Mouse (Mus musculus) embryonic facial prominence, embryonic 14.5 days (tissue): ENCODE data around the gene Ltf. TPM values are rescaled to one million over a fixed set of nuclear protein-coding genes. Genes with fewer than 3 reads are reported as not detected.

ENCODE experiments used
- ATAC-seq: fragments of 200-750 bp; cut with Nextera tagmentation; 2 replicates; pipeline ENCODE4 v1.8.0; 2017; ENCODE audit warnings: low read depth, moderate number of reproducible peaks, moderate TSS enrichment
- DNase-seq: peaks from one replicate; pipeline ENCODE4 v3.0.0-alpha.2; 2015; ENCODE audit warnings: low spot score
- H3K27ac ChIP-seq: fragments of 300-500 bp; sonication (generic); replicated peaks from 2 replicates; pipeline ENCODE4 v1.5.1; 2014; ENCODE audit warnings: low read depth, mild to moderate bottlenecking, low read length, moderate library complexity
- H3K27me3 ChIP-seq: fragments of 300-500 bp; sonication (generic); replicated peaks from 2 replicates; pipeline ENCODE4 v1.6.1; 2014; ENCODE audit warnings: low read length; ENCODE audit not compliant: control insufficient read depth, insufficient read depth
- H3K36me3 ChIP-seq: fragments of 300-500 bp; sonication (generic); 2 replicates; pipeline ENCODE4 v1.6.1; 2014; ENCODE audit warnings: low read length, mixed read lengths; ENCODE audit not compliant: control insufficient read depth, insufficient read depth
- H3K4me1 ChIP-seq: fragments of 300-500 bp; sonication (generic); 2 replicates; pipeline ENCODE4 v1.6.1; 2014; ENCODE audit warnings: antibody characterized with exemption, low read length; ENCODE audit not compliant: control insufficient read depth, insufficient read depth
- H3K4me2 ChIP-seq: fragments of 300-500 bp; sonication (generic); 2 replicates; pipeline ENCODE4 v1.6.1; 2014; ENCODE audit warnings: low read depth, mild to moderate bottlenecking, low read length, moderate library complexity, mixed read lengths
- H3K4me3 ChIP-seq: fragments of 300-500 bp; sonication (generic); 2 replicates; pipeline ENCODE4 v1.5.1; 2014; ENCODE audit warnings: low read depth, mild to moderate bottlenecking, low read length
- H3K9ac ChIP-seq: fragments of 300-500 bp; sonication (generic); 2 replicates; pipeline ENCODE4 v1.6.1; 2014; ENCODE audit warnings: low read depth, mild to moderate bottlenecking, low read length, moderate library complexity, mixed read lengths
- H3K9me3 ChIP-seq: fragments of 300-500 bp; sonication (generic); 2 replicates; pipeline ENCODE4 v1.6.1; 2016; ENCODE audit warnings: low read length; ENCODE audit not compliant: control insufficient read depth
- WGBS: fragments of 180-500 bp; shearing (Covaris S2); extraction: QIAGEN DNeasy Blood & Tissue Kit; methylation state at CpG from one replicate; pipeline ENCODE4 v1.1.7; 2014; 5-methylcytosine and 5-hydroxymethylcytosine counted together
- polyA plus RNA-seq: library from polyadenylated mRNA; unstranded; fragments of >200 nt; fragmentation: Nextera tagmentation; extraction: Ambion mirVana; gene quantifications from 2 replicates; pipeline ENCODE4 v1.2.1, GENCODE M21; 2014

The Ltf gene
- polyA plus RNA-seq, 1 experiment from 2014 or later = 4.2 TPM

GRCm38 (mm10) chr9:110989543-110989942 is 29.5 kb upstream of the Ltf start:
- DNase-seq (no peak), ATAC-seq (no peak)
- no peak overlapping the region for H3K27ac ChIP-seq
- no peak overlapping the region for H3K4me3 ChIP-seq
- no peak overlapping the region for H3K9ac ChIP-seq
- H3K36me3 ChIP-seq = no peaks in the 10 kb centered on the region
- no peaks in the 10 kb centered on the region for H3K4me1 ChIP-seq
- H3K9me3 ChIP-seq = no peaks in the 10 kb centered on the region
- H3K27me3 ChIP-seq = no peaks in the 10 kb centered on the region
- H3K4me2 ChIP-seq = no peak overlapping the region
- 91% methylated on average over 2 of the region's 2 CpGs for WGBS

GRCm38 (mm10) chr9:110990204-110990603 is 28.9 kb upstream of the Ltf start, which contains the start of gene Rtp3:
TSS of gene Rtp3 (minus strand) at chr9:110990583.
- 67% methylated on average over 5 of the region's 6 CpGs for WGBS
- DNase-seq = no peak

GRCm38 (mm10) chr9:110993281-110993709 is 25.8 kb upstream of the Ltf start:
- DNase-seq = no peak
- H3K9me3 ChIP-seq = no peaks in the 10 kb centered on the region

More at GRCm38 (mm10) chr9:110990204-110990603, 28.9 kb upstream of the Ltf start, which contains the start of gene Rtp3:
- Histone ChIP-seq H3K4me3 (no peak within 1 kb of the TSS), H3K4me2 (no peak within 1 kb of the TSS), H3K4me1 (no peaks in the 10 kb centered on the region), H3K9ac (no peak within 1 kb of the TSS), H3K27me3 (no peaks in the 10 kb centered on the region), H3K27ac (no peak within 1 kb of the TSS), H3K36me3 (no peaks in the 10 kb centered on the region), H3K9me3 (no peaks in the 10 kb centered on the region)
- no peak for ATAC-seq

GRCm38 (mm10) chr9:110994716-110995172 is 24.3 kb upstream of the Ltf start:
- H3K36me3 ChIP-seq = no peaks in the 10 kb centered on the region
- H3K4me2 ChIP-seq = peak overlapping the region; percentile 51
- no peak overlapping the region for H3K27ac ChIP-seq
- H3K9me3 ChIP-seq = no peaks in the 10 kb centered on the region
- DNase-seq (peak; percentile 93), ATAC-seq (peak; percentile 84)
- H3K4me3 ChIP-seq = peak overlapping the region; percentile 41
- 10% methylated on average over 13 of the region's 13 CpGs for WGBS
- 0 out of 2 replicates have a peak overlapping the region, but pooled peaks have one; percentile 34 for H3K9ac ChIP-seq
- H3K27me3 ChIP-seq = no peaks in the 10 kb centered on the region
- no peaks in the 10 kb centered on the region for H3K4me1 ChIP-seq

More at GRCm38 (mm10) chr9:110993281-110993709, 25.8 kb upstream of the Ltf start:
- no peak overlapping the region for H3K4me3 ChIP-seq
- no peak overlapping the region for H3K9ac ChIP-seq
- no peak for ATAC-seq
- 41% methylated on average over 3 of the region's 3 CpGs for WGBS
- no peak overlapping the region for H3K4me2 ChIP-seq
- no peaks in the 10 kb centered on the region for H3K4me1 ChIP-seq
- no peaks in the 10 kb centered on the region for H3K36me3 ChIP-seq
- H3K27me3 ChIP-seq = no peaks in the 10 kb centered on the region
- no peak overlapping the region for H3K27ac ChIP-seq

- H3K4me1 ChIP-seq = no peaks in the 10 kb centered on the region
- no peaks in the 10 kb centered on the region for H3K36me3 ChIP-seq
- H3K9ac ChIP-seq = no peak overlapping the region
- no peaks in the 10 kb centered on the region for H3K27me3 ChIP-seq
- no peaks in the 10 kb centered on the region for H3K9me3 ChIP-seq
- H3K27ac ChIP-seq = no peak overlapping the region
- no peak overlapping the region for H3K4me3 ChIP-seq
- no peak overlapping the region for H3K4me2 ChIP-seq
- ATAC-seq (peak; percentile 70), DNase-seq (peak; percentile 85)
- 3% methylated on average over 5 of the region's 5 CpGs for whole genome bisulfite sequencing
Measured at GRCm38 (mm10) chr9:110997245-110997644, 21.8 kb upstream of the Ltf start.

- ATAC-seq (no peak), DNase-seq (no peak)
- H3K36me3 ChIP-seq = no peaks in the 10 kb centered on the region
- no peak overlapping the region for H3K9ac ChIP-seq
- no peaks in the 10 kb centered on the region for H3K9me3 ChIP-seq
- WGBS = 78% methylated on average over 2 of the region's 2 CpGs
- H3K4me2 ChIP-seq = no peak overlapping the region
- no peaks in the 10 kb centered on the region for H3K27me3 ChIP-seq
- H3K27ac ChIP-seq = no peak overlapping the region
- no peak overlapping the region for H3K4me3 ChIP-seq
- H3K4me1 ChIP-seq = no peaks in the 10 kb centered on the region
Measured at GRCm38 (mm10) chr9:110999056-110999455, 20.0 kb upstream of the Ltf start.

- Histone ChIP-seq H3K9ac (no peak overlapping the region), H3K36me3 (no peaks in the 10 kb centered on the region), H3K4me3 (no peak overlapping the region), H3K9me3 (no peaks in the 10 kb centered on the region), H3K27me3 (no peaks in the 10 kb centered on the region), H3K4me2 (no peak overlapping the region), H3K27ac (no peak overlapping the region), H3K4me1 (no peaks in the 10 kb centered on the region)
- WGBS = 73% methylated on average over 10 of the region's 10 CpGs
- no peak for ATAC-seq
- no peak for DNase-seq
Measured at GRCm38 (mm10) chr9:110999856-111000255, 19.2 kb upstream of the Ltf start.

- no peak for DNase-seq
- Histone ChIP-seq H3K9ac (no peak overlapping the region), H3K9me3 (no peaks in the 10 kb centered on the region), H3K27me3 (no peaks in the 10 kb centered on the region), H3K4me1 (no peaks in the 10 kb centered on the region), H3K27ac (no peak overlapping the region), H3K36me3 (no peaks in the 10 kb centered on the region), H3K4me3 (no peak overlapping the region), H3K4me2 (no peak overlapping the region)
- 76% methylated on average over 12 of the region's 12 CpGs for WGBS
- ATAC-seq = no peak
Measured at GRCm38 (mm10) chr9:111001621-111002020, 17.4 kb upstream of the Ltf start.

GRCm38 (mm10) chr9:111003279-111003678 is 15.8 kb upstream of the Ltf start:
- no peaks in the 10 kb centered on the region for H3K36me3 ChIP-seq
- WGBS = 86% methylated on average over 9 of the region's 9 CpGs
- ATAC-seq = no peak

More at GRCm38 (mm10) chr9:111003279-111003678, 15.8 kb upstream of the Ltf start:
- no peaks in the 10 kb centered on the region for H3K9me3 ChIP-seq
- H3K27ac ChIP-seq = no peak overlapping the region
- no peaks in the 10 kb centered on the region for H3K27me3 ChIP-seq
- no peaks in the 10 kb centered on the region for H3K4me1 ChIP-seq
- DNase-seq = no peak
- H3K4me2 ChIP-seq = no peak overlapping the region
- H3K9ac ChIP-seq = no peak overlapping the region
- no peak overlapping the region for H3K4me3 ChIP-seq
